Mouse (Mus musculus) embryonic fibroblast, embryonic 13.5 days (primary cell): Measurements from ENCODE around the gene Nucb2.

Source experiments
- CTCF ChIP-seq: IDR thresholded peaks from 2 replicates; pipeline ENCODE4 v1.5.1; 2011; ENCODE audit warnings: mild to moderate bottlenecking, control low read depth, low read length, moderate library complexity, borderline replicate concordance; ENCODE audit not compliant: insufficient read depth
- POLR2A ChIP-seq: IDR thresholded peaks from 2 replicates; pipeline ENCODE4 v1.6.1; 2011; ENCODE audit warnings: low read depth, mild to moderate bottlenecking, control low read depth, low read length, moderate library complexity

DNA sequence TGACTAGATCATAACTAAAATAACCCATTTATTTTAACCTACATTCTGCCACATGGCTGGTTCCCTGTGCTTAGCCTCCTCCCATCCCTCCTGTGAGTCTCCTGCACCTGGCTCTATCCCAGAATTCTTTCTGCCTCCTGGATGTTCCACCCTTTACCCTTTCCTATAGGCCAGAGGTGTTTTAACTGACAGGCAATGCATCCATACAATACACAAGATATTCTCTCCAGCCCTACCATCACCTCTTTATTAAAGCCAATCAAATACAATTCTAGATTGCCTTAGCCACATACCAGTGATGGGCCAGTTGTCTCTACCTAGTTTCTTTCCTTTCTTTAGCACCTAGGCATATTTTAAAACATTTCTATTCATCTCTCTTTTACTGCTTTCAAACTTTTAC, 70.4 kb downstream of the Nucb2 start:
- TF ChIP-seq POLR2A (no peak), CTCF (no peak)
